Mouse (Mus musculus) ES-Bruce4 (cell line): ENCODE data around the gene Relch.

ENCODE experiments used
- CTCF ChIP-seq: IDR thresholded peaks from one replicate; pipeline ENCODE4 v1.8.1; 2011; ENCODE audit warnings: low read depth, low read length
- EP300 ChIP-seq: IDR thresholded peaks from 2 replicates; pipeline ENCODE4 v1.6.1; 2011; ENCODE audit warnings: low read depth, low read length; ENCODE audit not compliant: insufficient read depth
- POLR2A ChIP-seq: IDR thresholded peaks from one replicate; pipeline ENCODE4 v1.8.1; 2011; ENCODE audit warnings: low read length; ENCODE audit not compliant: insufficient read depth

GRCm38 (mm10) chr1:105746444-105746843 lies 82.8 kb downstream of the Relch start:
- no peak for TF ChIP-seq EP300
- TF ChIP-seq CTCF, result no peak
- TF ChIP-seq POLR2A, result no peak
